Mouse (Mus musculus) lung, postnatal 0 days (tissue): ENCODE results near the gene Klhl13.

Source experiments
- CTCF ChIP-seq: IDR thresholded peaks from 2 replicates; pipeline ENCODE4 v1.5.1; 2016; ENCODE audit warnings: antibody characterized with exemption, mild to moderate bottlenecking
- EP300 ChIP-seq: IDR thresholded peaks from 2 replicates; pipeline ENCODE4 v1.6.1; 2016; ENCODE audit warnings: antibody characterized with exemption, mild to moderate bottlenecking, control low read depth

GRCm38 (mm10) chrX:23318857-23319256, 46.0 kb downstream of the Klhl13 start:
- TF ChIP-seq EP300 (no peak), CTCF (no peak)
